In the genomic region with DNA sequence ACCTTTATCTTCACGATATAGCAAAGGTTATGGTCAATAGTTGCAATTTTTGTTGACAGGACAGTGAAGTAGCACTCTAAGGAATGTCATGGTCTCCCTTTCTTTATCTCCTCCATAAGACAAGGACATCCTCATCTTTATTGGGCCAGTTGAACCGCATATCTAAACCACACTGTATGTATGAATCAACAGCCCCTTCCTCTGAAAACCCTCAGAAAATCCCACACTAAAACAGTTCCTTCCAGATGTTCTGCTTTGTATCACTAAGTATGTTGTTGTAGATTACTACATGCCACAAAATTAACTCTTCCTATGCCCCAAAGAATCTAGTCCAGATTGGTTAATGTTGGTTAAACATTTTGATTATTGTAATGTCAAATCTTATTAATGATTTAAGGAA, we compare ENCODE assay signal across 24 mouse cellular contexts.
DNase-seq lines count a peak whose midpoint lies in the region; ATAC-seq and TF ChIP-seq lines count a peak whose summit lies in the region.
"Had no signal": no experiment of that assay in that cellular context is flagged by ENCODE, and none has a peak within 500 bp of the region (broad histone marks: within the 10 kb centered on the region; RNA-seq: fewer than 3 reads in every experiment).

No protein-coding gene starts in this region.

- H3K36me3 ChIP-seq in thymus, adult 2 months (ENCODE audit: control insufficient read depth, insufficient read depth, low read length): no peaks in the 10 kb centered on the region
- H3K36me3 ChIP-seq: embryonic facial prominence, embryonic 10.5 days; embryonic facial prominence, embryonic 12.5 days; forebrain, embryonic 15.5 days; G1E had no signal

- no peak overlapping the region for H3K4me3 ChIP-seq in thymus, adult 2 months (ENCODE audit: control insufficient read depth, insufficient read depth, low read length)
- H3K4me3 ChIP-seq: embryonic facial prominence, embryonic 10.5 days; embryonic facial prominence, embryonic 12.5 days; forebrain, embryonic 13.5 days; forebrain, embryonic 15.5 days had no signal

- H3K27ac ChIP-seq in thymus, adult 2 months (ENCODE audit: control insufficient read depth, insufficient read depth, low read length): no peak overlapping the region
- H3K27ac ChIP-seq: embryonic facial prominence, embryonic 10.5 days; embryonic facial prominence, embryonic 12.5 days; forebrain, embryonic 13.5 days; forebrain, embryonic 15.5 days had no signal

- 0 out of 2 replicates have a peak, but pooled peaks have one; percentile 29 for ATAC-seq in common myeloid progenitor, adult 5-6 weeks (replicated peaks; ENCODE audit: low read depth, poor library complexity, severe bottlenecking)
- ATAC-seq in megakaryocyte progenitor cell, adult 5-6 weeks (replicated peaks; ENCODE audit: poor library complexity): peak; percentile 26; the same call in 1 of the 2 replicates
- ATAC-seq: activated CD4-positive, CD25-positive, alpha-beta regulatory T cell, adult 4 months; CD4-positive, CD25-positive, alpha-beta regulatory T cell, adult 4 months; forebrain, embryonic 13.5 days; forebrain, embryonic 15.5 days; forebrain, postnatal 0 days; Patski had no signal

- TF ChIP-seq POLR2A in thymus, adult 2 months (IDR thresholded peaks at IDR 0.05; ENCODE audit: control insufficient read depth, extremely low read depth, insufficient read depth, low read length, poor library complexity): no peak

- no peak for TF ChIP-seq CTCF in thymus, adult 2 months (IDR thresholded peaks at IDR 0.05; ENCODE audit: borderline replicate concordance, control insufficient read depth, extremely low read depth, insufficient read depth, low read length, poor library complexity)

- 14% methylated on average over 2 of the region's 2 CpGs for WGBS in thymus, adult 2 months

- H3K4me1 ChIP-seq in thymus, adult 2 months (replicated peaks; ENCODE audit: control insufficient read depth, insufficient read depth, low read length): no peaks in the 10 kb centered on the region
- H3K4me1 ChIP-seq: forebrain, embryonic 13.5 days; forebrain, embryonic 15.5 days had no signal

- peak; percentile 94 for DNase-seq in 416B (ENCODE audit: low read depth)
- no peak for DNase-seq in embryo, embryonic 10.5 days (ENCODE audit: low spot score)
- no peak for DNase-seq in thymus, adult 2 months
- DNase-seq: adrenal gland, adult 8-10 months; adrenal gland, postnatal 14 days; adrenal gland, postnatal 36 days; B cell, adult 2 months; cerebellum, adult 11-12 months; cerebellum, adult 2 months; cerebellum, adult 9-10 months; cerebellum, postnatal 10 days; cerebellum, postnatal 25 days; forebrain, postnatal 0 days had no signal

- H3K27me3 ChIP-seq in thymus, adult 2 months (ENCODE audit: control insufficient read depth, insufficient read depth, low read length): no peaks in the 10 kb centered on the region
- H3K27me3 ChIP-seq: CH12.LX; embryonic facial prominence, embryonic 12.5 days; forebrain, embryonic 13.5 days; forebrain, embryonic 15.5 days; Patski had no signal
